Mouse (Mus musculus) right cerebral cortex, postnatal 4 days (tissue): Measurements from ENCODE around the gene Krt16.
"Not testable (repeated sequence)": the region's sequence is repeated elsewhere in the genome, so short reads cannot be mapped to it uniquely, and the experiment has no call there.

Source experiments
- DNase-seq: peaks from one replicate; pipeline ENCODE4 v3.0.0-alpha.2; 2022

Krt16 gene

DNA sequence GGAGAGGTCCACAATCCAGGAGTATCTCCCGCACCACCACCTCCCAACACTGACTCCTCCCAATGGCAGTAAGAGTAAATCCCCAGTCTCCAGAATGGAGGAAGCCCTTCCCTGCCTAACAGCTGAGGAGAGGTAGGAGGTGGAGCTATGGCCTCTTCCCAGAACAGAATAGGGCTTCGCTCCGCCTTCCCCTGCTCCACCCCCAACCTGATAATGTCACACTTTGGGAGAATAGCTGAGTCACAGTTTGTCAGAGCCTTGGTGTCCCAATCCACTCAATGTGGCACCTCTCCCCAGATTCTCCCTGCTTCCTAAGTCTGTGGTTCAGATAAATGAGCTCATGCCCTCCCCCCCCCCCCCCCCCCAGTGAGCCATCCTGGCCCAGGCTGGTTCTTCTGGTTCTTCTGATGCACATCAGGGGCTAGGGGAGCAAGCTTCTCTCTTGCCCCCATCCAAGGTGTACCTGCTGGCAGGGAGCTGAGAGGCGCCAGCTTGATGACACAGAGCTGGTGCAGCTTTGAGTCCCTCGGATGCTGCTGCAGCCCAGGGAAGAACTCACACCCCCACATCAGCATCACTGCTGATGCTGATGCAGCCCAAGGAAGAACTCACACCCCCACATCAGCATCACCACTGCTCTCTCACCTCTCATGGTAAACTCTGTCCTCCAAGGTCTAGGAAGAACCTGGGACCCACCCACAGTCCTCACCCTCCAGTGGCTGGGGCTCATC lies 5.8 kb upstream of the Krt16 start:
- no peak for DNase-seq

DNA sequence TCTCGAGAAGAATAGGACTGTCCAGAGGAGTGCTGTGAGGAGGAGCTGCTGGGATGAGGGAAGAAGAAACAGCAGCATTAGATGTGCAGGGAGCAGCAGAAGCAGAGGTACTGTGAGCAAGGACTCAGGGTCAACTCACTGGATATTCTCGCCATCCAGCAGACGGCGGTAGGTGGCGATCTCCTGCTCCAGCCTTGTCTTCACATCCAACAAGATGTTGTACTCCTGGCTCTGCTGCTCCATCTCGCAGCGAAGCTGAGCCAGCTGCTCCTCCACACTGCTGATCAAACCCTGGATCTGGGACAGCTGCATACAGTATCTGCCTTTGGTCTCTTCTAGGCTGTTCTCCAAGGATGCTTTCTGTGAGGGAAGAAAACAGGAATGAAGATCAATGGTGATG lies 2.2 kb downstream of the Krt16 start:
- not testable (repeated sequence) for DNase-seq

DNA sequence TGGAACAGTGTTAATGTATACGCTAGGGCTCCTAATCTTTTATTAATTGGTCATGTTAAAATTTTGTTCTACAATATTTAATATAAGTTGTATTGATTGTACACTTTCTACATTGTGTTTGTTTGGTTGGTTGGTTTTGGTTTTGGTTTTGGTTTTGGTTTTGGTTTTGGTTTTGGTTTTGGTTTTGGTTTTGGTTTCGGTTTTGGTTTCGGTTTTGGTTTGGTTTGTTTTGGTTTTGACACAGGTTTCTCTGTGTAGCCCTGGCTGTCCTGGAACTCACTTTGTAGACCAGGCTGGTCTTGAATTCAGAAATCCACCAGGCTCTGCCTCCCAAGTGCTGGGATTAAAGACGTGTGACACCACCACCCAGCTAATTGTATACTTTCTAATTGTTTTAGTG lies 8.4 kb downstream of the Krt16 start:
- DNase-seq, result not testable (repeated sequence)

DNA sequence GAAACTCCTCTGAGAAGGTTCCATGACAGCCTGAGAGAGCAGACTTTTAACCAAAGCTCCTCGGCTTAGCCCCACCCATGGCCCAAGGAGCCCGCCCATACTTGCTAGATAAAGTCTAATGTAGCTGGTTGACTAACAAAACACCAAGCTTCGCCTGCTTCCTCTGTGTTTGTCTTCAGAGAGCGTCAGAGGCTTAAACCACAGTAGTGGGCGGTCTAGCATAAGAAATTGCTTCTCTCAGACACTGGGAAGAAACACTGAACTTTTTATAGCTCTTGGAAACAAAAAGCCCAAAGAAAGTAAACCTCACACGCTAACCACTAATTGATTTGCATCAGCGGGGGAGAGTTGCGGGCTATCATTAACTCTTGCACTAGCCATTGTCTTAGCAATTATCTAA lies 27.0 kb downstream of the Krt16 start:
- no peak for DNase-seq

DNA sequence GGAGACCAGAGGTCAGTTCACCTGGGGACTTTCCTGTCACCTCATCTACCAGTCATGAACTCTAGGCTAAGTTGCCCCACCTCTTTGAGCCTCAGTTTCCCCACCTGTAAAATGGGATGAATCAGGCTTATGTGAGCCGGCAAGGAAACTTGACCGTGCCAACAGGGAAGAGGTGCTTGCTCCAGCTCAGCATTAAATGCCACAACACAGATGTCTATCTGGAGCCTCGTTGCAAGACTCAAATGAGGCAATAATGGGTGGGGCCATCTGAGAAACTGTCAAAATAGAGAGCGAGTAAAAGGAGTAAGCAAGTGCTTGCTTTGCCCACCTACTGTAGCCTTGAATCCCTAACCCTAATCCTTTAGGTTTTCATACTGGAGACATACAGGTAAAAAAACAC lies 29.4 kb downstream of the Krt16 start:
- no peak for DNase-seq

DNA sequence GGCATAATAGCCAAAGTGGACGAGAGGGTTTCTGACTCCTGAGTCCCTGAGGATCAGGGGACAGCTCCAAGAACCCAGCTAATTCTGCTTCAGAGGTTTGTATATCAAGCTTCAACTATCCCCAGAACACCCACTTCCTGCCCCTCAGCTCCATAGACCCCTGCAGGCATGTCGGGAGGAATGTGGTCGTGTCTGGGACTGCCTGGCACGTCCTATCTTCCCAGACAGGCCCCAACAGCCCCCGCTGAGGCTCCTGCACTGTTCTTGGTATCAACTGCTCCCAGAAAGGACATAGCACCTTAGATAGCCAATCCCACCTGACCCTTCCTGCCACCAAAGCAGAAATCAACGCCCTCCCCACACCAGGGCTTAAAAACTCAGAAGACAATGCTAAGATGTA lies 40.2 kb downstream of the Krt16 start:
- DNase-seq, result no peak

DNA sequence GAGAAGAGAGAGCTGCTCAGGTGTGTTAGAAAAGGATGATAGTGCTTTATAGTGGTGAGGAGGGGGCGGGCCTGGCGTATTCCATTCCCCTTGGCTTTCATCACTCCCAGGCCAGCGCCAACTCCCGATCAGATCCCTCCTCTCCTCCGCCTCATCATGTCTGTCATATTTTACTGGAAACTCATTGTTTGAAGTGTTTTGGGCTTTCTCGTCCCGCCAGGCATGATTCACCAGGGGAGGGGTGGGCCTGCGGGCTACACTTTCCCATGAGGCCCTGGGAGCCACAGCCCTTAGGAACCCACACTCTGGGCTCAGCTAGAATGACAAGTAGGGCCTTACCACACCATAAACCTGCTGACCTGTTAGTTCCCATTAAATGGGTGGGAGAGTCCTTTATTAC lies 41.2 kb downstream of the Krt16 start, which contains the start of gene Krt14:
Krt14 (minus strand) TSS at position 51 of the 400 bp plus-strand sequence.
- DNase-seq, result no peak

DNA sequence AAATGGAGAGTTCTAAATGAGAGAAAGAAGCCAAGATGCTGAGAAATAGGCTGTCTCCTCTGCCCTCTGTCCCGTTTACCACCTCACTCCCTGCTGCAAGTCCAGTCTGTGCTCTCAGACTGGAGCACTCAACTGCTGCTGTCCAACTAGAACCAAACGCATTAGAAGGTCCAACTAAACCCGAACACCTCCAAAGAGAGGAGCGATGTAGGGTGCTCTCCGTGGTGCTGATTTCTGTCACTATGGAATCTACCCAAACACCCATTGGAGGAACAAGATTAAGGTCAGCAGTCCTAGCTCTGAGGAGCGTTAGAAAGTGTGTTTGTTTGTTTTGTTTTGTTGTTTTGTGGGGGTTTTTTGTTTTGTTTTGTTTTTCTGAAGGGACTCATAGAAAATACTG lies 45.3 kb downstream of the Krt16 start:
- no peak for DNase-seq

DNA sequence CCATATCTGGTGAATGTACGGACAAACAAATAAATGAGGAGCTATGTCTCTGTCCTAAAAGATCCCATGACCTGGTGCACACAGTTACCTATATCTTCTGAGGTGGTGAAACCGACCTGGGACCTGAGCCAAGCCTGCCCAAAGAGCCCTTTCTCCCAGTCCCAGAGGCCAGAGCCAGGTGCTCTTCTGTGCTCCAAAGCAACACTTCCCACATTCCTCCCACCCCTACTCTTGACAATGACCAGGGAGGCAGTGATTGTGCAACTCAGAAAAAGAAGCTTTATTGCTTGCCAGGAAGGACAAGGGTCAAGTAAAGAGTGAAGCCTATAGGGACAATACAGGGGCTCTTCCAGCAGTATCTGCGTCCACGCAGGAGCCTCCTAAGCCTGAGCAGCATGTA lies 45.8 kb downstream of the Krt16 start:
- DNase-seq, result no peak

DNA sequence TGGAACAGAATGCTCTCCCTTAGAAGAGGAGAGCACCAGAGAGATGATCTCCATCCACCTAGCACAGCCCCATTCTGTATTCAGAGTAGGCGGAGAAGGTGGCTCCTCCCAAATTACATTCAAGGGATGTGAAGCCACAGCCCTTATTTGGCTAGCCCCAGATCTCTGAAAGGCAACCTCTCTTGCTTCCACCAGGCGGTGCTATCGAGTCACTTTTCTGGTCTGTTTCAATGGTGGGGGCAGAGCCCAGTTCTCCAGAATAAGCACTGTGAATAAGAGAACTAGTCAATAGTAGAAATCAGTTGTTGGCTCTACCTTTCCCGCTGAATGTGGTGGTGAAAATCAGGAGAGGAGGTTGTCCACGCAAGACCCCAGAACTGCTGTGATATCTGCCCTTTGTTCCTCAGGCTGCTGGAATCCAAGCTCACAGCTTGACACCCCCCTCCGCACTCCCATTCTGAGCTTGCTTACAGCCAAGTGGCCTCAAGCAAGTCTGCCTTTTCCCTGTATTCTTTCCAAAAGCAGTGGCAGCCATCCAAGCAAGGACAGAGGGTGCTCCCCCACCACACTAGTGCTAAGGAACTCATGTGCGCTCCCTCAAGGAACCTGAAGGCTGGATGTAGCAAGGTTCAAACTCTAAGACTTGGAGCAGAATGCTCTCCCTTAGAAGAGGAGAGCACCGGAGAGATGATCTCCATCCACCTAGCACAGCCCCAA lies 48.4 kb downstream of the Krt16 start:
- peak; percentile 34 for DNase-seq

DNA sequence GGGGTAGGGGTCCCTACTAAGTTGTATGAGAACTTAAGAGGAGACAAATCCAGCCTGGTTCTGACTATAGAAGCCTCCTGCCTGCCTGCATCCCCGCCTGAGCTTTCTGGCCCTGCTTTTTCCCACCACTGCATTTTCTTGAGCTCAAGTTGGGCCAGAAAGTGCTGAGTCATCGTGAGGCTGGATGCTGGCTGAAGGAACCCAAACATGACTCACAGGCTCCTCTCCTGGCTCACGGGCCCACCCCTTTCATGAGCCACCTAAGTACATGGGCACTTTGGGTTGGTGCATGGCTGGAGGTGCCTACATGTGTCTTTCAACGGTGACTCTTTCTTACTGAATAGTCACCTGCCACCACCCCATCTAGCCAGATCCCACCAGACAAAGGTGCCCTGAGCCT lies 50.0 kb downstream of the Krt16 start:
- DNase-seq, result no peak
